Mouse (Mus musculus) MEL (cell line): ENCODE results near the gene Slc23a3.

Experiments used
- CTCF ChIP-seq, 3 experiments: IDR thresholded peaks in 2 of 3; conservative IDR thresholded peaks in 1 of 3; 2 replicates each; pipeline ENCODE4 v1.5.1; 2011 to 2012; ENCODE audit warnings: low read length in 3 of 3, low read depth in 2 of 3, mild to moderate bottlenecking in 2 of 3, improper control_type of control experiment in 1 of 3, inconsistent platforms in 1 of 3, mixed read lengths in 1 of 3, moderate library complexity in 1 of 3; ENCODE audit not compliant: control insufficient read depth in 1 of 3, insufficient read depth in 1 of 3, poor library complexity in 1 of 3, severe bottlenecking in 1 of 3
- GATA1 ChIP-seq: IDR thresholded peaks from 2 replicates; pipeline ENCODE4 v1.6.1; 2011; ENCODE audit warnings: low read depth, low read length, improper control_type of control experiment
- MAZ ChIP-seq: IDR thresholded peaks from 2 replicates; pipeline ENCODE4 v1.6.1; 2012; ENCODE audit warnings: low read depth, mild to moderate bottlenecking, inconsistent platforms, low read length, improper control_type of control experiment
- MEF2A ChIP-seq: IDR thresholded peaks from 2 replicates; pipeline ENCODE4 v1.6.1; 2014; ENCODE audit warnings: low read depth, mild to moderate bottlenecking, inconsistent platforms, low read length, improper control_type of control experiment; ENCODE audit not compliant: poor library complexity, insufficient replicate concordance, severe bottlenecking; ENCODE audit errors: extremely low read depth
- POLR2A ChIP-seq, 2 experiments: IDR thresholded peaks; 2 replicates each; pipeline ENCODE4 v1.6.1; 2011 to 2012; ENCODE audit warnings: low read length in 2 of 2, mild to moderate bottlenecking in 2 of 2, control low read depth in 1 of 2, improper control_type of control experiment in 1 of 2, low read depth in 1 of 2, moderate library complexity in 1 of 2; ENCODE audit not compliant: control insufficient read depth in 1 of 2, insufficient read depth in 1 of 2, poor library complexity in 1 of 2
- SIN3A ChIP-seq: IDR thresholded peaks from 2 replicates; pipeline ENCODE4 v1.6.1; 2012; ENCODE audit warnings: low read length, improper control_type of control experiment, inconsistent platforms
- TCF12 ChIP-seq: IDR thresholded peaks from 2 replicates; pipeline ENCODE4 v1.6.1; 2014; ENCODE audit warnings: low read depth, mild to moderate bottlenecking, inconsistent platforms, low read length, improper control_type of control experiment, moderate library complexity
- UBTF ChIP-seq: IDR thresholded peaks from 2 replicates; pipeline ENCODE4 v1.6.1; 2012; ENCODE audit warnings: low read depth, mild to moderate bottlenecking, inconsistent platforms, low read length, improper control_type of control experiment, moderate library complexity, borderline replicate concordance; ENCODE audit not compliant: insufficient read depth
- USF1 ChIP-seq: IDR thresholded peaks from 2 replicates; pipeline ENCODE4 v1.6.1; 2014; ENCODE audit warnings: low read depth, mild to moderate bottlenecking, inconsistent platforms, low read length, improper control_type of control experiment, moderate library complexity

DNA sequence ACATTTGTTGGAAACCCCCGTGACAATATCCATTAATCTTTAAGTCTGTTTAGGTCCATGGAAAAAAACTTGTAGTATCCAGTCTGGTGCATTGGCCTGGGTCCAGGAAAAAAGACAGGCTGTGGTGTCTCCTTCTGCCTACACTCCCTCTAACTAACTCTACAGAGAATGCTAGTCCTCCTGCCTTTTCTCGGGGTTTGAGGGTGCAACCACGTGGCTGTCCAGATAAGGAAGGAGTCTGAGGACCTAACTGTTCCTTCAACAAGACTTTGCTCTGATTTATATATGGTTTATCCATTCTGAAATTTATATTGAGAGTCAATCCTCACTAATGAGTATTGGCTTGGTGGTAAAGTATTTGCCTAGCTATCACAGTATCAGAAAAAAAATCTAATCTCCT, 22.1 kb upstream of the Slc23a3 start:
- no peak for TF ChIP-seq TCF12
- TF ChIP-seq POLR2A (IDR thresholded peaks at IDR 0.05; ENCODE audit: control insufficient read depth in 1 of 2, insufficient read depth in 1 of 2, low read depth in 1 of 2, low read length in 2 of 2, poor library complexity in 1 of 2) = no peak
- TF ChIP-seq GATA1 = peak; percentile 58
- no peak for TF ChIP-seq MAZ
- no peak for TF ChIP-seq CTCF (IDR thresholded peaks at IDR 0.05 in 2 of 3, conservative IDR thresholded peaks at IDR 0.05 in 1 of 3; ENCODE audit: control insufficient read depth in 1 of 3, insufficient read depth in 1 of 3, low read depth in 2 of 3, low read length in 3 of 3, poor library complexity in 1 of 3, severe bottlenecking in 1 of 3)
- TF ChIP-seq SIN3A = no peak
- TF ChIP-seq UBTF = no peak
- no peak for TF ChIP-seq MEF2A
- peak; percentile 73 for TF ChIP-seq USF1
